Mouse (Mus musculus) right cerebral cortex, adult 2 months (tissue): ENCODE results near the gene Cilp.
"Not testable (repeated sequence)": the region's sequence is repeated elsewhere in the genome, so short reads cannot be mapped to it uniquely, and the experiment has no call there.

Source experiments
- DNase-seq, 2 experiments: peaks; one replicate each; pipeline ENCODE4 v3.0.0; 2021 to 2022; ENCODE audit warnings: low spot score in 2 of 2

Cilp gene

DNA sequence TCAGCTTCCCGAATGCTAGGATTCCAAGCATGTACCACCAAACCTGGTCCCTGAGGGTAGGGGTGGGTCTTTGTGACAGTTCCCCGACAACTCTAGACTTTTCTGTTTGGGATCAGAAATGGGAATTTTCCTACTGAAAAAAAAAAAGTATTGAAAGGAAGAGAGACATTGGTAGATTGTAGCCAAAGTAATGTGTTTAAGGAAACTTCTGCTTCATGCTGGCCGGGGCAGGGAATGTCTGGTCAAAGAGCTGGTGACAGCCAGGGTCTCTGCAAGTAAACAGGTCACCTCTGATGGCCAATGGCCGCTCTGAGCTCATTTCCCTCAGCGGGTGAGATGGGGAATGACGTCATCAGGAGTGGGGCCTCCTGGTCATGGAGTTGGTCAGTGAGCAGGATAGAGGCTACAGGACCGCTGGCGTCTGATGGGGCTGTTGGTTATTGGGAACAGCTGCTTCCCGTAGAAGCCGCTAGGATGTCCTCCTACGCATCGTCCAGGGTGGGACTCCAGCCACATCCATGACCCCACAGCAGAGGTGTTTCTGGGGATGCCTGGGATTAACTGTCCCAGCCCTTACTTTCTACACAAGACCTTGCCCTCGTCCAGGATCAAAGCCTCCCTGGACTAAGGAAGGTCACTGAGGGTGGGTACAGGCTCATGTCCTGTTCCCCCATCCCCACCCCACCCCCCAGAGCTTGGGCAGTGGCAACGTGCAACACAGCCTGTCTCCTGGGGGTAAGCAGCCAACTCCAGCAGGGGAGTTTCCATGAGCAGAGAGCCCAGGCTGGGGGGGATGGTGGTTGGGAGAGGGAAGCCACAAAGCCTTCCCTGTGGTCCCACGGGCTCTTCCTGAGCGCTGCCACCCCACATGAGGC lies 17.2 kb upstream of the Cilp start:
- DNase-seq, result no peak

DNA sequence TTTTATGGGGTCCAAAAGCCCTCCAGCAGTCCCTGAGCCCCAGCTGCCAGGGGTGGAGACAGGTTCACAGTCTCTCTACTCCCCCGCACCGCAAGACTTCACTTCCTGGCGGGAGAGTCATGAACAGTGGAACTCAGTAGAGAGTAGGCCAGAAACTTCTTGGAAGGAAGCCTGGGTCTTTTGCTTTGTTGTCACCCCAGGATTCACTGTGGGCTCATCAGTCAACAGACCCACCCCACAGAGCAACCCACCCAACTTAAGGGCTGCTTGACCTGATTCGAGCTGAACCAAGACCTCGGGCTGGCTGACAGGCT lies 16.6 kb upstream of the Cilp start:
- no peak for DNase-seq

DNA sequence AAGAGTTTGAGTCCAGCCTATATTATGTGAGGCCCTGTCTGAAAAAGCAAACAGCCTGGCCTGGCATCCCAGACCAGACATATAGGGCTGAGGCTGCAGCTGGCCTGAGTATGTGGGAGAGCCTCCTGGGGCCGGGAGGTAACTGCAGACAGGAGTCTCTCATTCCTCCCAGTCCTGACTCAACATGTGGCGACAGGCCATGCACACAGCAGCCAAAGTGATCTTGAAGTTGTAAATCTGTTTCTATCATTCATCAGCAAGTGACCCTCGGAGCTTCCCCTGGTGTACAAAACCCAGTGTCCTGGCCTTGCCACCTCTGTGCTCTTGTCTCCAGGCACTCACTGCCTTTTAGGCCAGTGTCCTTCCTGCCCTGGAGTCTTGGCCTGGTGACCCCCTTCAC lies 13.0 kb upstream of the Cilp start:
- no peak for DNase-seq

DNA sequence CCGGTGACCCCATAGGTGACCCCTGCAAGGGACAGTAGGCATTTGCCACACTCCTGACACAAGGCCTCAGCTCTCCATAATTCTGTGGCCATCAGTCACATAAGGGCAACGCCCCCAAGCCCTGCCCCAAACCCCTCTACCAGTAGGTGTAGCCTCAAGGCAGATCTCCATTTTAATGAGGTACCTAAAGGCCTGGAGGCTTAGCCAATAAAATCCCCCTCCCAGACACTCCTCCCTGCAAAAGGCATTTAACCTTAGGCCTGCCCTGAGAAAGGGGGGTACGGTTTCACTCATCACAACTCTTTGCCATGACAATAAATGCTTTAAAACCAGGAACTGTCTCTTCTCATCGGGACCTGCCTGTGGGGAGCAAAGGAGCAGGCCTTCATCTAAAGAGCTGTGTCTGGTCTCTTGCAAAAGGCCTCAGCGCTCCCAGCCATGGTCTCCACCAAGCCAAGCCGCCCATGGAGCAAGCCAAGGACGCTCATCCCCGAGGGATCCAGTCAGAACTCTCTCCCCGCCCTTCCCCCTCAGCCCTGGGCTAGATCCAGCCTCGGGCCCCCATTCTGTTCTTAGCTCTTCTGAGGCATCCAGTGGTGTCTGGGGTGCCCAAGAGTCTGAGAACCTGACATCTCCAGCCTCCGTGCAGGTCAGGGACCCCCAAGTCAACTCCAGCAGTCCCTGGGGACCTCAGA lies 8.9 kb upstream of the Cilp start:
- DNase-seq, result no peak

DNA sequence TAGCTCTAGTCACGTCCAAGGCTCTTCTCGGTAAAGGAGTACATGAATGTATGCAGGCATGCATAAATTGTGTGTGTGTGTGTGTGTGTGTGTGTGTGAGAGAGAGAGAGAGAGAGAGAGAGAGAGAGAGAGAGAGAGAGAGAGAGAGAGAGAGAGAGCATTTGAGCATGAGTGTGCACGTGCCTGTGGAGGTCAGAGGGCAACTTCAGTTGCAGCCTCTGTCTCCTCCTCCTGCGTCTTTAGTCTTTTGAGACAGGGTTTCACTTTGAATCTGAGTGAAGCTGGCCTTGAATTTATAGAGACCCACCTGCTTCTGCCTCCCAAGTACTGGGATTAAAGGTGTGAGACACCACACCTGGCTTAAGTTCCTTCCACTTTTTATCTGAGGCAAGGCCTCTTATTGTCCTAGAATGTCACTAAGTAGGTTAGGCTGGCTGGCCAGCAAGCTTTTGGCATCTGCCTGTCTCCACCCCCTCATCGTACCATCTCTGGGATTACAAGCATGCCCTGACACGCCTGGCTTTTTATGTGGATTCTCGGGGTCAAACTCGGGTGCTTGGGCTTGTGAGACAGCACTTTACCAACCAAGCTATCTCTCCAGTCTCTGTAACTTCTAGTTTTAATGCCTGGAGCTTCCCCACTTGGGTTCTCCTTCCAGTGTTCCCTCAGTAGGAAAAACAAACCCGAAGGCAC lies 7.6 kb upstream of the Cilp start:
- no peak for DNase-seq

DNA sequence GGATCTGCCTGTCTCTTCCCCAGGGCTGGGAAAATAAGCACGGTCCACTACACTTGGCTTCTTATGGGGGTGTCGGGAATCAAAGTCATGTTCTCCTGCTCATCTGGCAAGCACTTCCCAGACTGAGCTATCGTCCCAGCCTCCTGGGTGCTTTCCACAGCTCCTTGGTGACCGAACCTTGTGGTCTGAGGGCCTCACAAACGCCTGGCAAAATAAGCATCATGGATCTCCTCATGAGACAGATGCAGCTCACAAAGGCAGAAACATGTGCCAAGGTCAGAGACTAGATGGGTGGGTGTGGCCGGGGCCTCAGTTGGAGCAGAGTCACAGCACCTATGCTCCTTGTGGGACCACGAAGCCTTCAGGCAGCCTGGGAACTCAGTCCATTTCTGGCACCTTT lies 5.6 kb upstream of the Cilp start:
- no peak for DNase-seq

DNA sequence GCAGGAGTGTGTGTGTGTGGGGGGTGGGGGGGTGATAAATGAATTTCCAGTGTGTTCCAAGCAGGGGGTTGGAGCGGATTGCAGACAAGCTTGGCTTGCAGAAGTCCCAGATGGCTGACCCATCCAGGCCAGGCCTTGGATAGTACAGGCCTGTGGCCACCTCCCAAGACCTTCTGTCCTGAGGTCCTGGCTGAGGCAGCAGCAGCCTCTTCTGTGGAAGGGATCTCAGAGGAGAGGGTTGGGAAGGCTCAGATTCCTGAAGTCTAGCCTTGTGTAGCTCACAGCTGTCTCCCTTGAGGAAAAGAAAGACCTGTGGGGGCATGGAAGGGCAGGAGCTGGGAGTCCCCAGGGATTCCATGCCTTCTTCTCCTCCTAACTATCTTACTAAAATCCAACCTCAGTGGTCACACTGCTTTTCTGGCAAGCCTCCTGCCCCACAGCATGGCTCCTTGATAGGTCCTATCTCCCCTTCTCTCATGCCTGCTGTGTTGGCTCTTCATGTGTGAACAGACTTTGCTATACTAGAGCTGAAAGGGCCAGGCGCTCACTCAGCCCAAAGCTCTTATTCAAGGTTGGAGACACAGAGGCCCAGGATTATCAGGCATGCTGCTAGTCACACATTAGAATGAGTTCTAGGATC lies 3.3 kb upstream of the Cilp start:
- no peak for DNase-seq

DNA sequence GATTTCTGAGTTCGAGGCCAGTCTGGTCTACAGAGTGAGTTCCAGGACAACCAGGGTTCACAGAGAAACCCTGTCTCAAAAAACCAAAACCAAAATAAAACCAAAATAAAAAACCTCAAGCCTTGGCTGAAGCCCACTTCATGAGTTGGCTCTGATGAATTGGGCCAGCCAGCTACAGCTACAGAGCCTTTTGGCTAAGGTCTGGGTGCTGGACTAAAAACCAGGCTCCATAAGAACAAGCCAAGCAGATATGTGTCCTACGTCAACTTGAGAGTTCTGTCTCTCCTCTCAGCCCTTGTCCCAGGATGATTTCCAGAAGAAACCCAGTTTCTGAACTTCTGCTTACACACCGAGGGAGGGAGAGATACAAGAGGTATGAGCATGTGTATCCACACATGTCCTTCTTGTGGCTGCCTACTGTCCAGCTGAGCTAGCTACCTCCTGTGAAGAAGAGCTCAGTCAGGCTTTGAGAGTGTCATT lies 2.3 kb upstream of the Cilp start:
- DNase-seq, result no peak

DNA sequence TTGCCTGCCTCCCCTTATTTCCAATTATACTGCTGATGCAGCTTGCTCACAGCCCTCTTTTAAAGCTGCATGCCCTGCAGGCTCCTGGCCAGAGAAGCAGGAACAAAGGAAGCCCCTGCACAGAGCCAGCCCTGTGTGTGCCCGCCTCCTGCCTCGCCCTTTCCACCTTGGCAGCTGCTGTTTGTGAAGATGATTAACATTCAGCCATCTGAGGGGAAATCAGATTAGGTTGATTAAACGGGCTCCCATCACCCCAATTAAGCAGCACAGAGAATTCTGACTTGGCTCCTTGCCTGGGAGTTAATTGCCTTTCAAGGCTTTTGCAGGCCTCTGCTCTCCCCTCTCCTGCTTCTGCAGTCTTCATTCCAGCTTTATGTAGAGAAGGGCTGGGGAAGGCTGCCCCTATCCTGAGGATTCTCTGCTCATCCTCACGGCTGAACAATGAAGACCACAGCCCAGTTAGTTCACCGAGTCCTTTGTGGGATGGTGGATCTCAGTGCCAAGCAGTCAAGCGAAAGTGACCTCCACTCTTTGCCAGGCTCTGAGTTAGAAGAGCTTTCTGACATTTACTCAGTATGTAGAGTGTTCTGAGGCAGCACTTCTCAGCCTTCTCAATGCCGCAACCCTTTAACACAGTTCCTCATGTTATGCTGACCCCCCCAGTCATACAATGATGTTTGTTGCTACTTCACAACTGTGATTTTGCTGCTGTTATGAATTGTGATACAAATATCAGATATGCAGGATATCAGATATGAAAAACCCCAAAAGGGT lies 2.9 kb downstream of the Cilp start:
- DNase-seq, result peak; percentile 13 to 38

DNA sequence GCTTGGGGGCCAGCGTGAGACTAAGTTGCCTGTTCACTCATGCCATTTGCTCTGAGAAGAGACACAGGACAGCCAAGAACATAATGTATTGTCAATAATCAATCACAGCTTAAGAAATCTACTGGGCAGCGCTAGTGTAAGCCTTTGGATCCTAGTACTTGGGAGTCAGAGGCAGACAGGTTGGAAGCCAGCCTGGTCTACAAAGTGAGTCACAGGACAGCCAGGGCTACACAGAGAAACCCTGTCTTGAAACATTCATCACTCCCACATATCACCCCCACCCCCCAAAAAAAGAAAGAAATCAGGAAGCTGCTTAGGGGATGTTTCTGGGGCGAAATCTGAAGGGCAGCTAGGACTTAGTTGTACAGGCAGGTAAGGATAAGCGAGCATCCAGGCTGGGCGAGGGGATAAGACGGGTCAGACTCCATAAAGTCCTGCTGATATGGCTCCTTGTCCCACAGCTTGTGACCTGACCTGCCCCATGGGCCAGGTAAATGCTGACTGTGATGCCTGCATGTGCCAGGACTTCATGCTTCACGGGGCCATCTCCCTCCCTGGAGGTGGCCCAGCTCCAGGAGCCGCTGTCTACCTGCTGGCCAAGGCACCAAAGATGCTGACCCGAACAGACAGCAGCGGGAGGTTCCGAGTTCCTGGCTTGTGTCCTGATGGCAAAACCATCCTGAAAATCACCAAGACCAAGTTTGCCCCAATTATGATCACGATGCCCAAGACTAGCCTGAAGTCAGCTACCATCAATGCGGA lies 8.2 kb downstream of the Cilp start:
- no peak for DNase-seq

DNA sequence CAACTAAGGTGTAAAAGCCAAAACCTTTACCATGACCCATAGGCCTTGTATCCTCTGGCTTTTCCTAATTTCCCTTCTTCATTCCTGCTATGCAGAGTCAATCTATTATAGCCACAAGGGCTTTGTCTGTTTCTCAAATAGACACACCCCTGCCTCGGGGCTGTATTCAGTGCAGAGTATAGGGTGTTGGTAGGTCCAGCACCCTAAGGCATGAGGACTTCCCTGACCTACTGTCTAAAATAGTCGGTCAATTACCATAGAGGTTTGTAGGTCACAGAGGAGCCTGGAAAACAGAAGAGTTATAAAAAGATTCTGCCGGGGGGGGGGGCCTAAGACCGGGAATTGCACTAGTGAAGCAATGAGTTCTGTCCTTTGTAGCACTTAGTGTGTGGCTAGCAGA lies 8.9 kb downstream of the Cilp start:
- DNase-seq, result no peak

DNA sequence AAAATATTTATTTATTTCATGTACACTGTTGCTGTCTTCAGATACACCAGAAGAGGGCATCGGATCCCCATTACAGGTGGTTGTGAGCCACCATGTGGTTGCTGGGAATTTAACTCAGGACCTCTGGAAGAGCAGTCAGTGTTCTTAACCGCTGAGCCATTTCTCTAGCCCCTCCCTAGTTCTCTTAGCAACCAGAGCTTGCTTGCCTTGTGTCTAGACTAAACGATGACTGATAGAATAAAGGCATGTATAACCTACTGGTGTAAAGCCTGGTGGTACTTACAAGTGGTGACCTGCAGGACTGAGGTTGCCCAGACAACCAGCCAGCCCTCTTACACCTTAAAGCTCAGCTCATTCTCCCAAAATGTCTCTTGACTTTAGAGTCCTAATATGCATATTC lies 9.9 kb downstream of the Cilp start:
- DNase-seq, result not testable (repeated sequence)

DNA sequence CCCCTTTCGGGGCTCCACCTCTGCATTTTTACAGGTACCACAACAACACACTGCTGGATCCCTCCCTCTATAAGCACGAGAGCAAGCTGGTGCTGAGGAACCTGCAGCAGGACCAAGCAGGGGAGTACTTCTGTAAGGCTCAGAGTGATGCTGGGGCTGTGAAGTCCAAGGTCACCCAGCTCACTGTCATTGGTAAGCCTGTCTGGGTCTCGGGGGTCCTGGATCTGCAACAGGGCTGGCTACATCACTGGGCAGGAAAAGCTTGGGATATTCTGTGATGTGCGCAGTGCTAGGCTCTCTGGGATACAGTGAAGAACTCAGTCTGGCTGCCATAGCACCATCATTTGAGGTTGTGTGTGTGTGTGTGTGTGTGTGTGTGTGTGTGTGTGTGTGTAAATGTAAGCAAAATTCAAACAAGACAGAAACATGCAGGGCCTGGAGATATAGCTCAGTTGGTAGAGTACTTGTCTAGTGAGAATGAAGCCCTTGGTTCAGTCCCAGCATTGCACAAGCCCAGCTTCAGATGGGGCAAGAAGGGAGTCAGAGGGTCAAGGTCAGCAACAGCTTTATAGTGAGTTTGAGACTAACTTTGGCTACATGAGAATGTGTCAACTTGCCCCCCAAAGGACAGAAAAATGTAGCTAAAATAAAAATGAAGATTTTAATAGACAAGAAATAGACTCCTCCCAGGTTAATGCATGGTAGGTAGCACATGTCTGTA lies 11.0 kb downstream of the Cilp start:
- DNase-seq, result no peak

DNA sequence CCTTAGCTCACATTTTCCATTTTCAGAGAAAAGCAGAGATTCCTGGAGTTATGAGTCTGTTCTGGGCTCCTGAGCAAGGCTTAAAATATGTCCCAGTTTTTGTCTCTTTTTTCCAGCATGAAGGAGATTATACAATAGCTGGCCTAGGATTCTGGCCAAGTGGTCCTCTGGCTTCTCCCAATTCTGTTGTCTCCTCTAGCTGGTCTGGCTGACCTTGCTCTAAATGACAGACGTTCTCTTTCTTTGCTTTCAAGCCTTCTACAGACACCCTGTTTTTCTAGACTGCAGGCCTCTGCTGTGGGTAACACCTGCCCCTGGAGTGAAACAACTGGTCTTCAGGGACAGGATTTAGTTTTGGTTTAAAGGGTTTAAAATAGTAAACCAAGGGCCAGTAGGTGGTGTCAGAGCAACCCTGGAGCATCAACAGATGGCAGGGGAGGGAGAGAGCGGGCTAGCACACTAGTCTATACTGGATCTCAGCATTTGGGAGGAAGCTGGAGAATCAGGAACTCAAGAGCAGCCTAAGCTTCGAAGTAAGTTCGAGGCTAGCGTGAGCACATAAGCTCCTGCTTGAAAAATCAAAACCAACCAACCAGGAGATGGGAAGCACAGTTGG lies 16.7 kb downstream of the Cilp start:
- peak; percentile 6 to 17 for DNase-seq

DNA sequence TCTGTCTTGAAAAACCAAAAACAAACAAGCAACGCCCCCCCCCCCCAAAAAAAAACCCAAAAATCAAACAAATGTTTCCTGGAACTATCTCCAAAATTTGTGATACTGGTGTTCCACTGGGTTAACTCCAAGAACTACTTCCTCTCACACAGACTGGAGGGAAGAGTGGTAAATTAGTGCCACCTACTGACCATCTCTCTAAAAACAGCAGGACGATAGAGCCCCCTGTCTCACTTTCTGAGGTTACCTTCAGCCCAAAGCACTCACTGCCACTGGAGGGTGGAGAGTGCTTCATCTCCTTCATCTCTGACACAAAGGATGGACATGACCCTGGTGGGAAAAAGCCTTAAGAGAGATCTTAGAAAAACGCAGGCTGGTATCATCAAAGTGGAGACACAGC lies 18.3 kb downstream of the Cilp start:
- DNase-seq, result peak; percentile 16 to 42

DNA sequence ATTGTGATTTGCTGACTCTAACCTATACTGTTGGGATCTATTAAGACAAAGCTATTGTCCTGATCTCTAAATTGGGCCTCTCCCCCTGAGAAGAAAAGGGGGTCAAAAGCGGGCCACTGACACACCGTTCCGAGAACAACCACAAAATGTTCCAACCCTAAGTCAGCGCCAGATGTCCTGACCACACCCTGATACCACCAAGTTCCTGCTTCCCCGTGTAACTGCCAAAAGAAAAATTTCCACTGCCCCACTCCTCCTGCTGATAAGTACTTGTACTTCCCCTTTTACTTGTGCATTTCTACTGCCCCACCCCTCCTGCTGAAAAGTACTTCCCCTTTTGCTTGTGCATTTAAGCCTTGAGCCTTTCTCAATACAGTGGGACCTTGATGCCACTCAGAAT lies 23.3 kb downstream of the Cilp start:
- not testable (repeated sequence) for DNase-seq

DNA sequence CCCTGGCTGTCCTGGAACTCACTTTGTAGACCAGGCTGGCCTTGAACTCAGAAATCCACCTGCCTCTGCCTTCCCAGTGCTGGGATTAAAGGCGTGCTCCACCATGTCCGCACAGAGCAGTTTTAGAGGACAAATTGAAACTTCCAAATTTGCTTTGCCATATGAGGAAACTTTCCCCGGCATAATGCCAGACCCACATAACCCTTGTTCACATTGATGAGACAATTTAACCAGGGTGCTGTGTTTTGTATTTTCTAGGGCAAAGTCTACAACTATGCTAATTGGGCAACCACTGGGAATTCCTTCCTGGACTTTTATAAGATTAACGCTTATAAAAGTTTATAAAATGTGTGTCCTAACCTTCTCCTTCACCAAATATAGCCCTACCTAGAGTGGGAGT lies 25.0 kb downstream of the Cilp start:
- DNase-seq, result no peak

DNA sequence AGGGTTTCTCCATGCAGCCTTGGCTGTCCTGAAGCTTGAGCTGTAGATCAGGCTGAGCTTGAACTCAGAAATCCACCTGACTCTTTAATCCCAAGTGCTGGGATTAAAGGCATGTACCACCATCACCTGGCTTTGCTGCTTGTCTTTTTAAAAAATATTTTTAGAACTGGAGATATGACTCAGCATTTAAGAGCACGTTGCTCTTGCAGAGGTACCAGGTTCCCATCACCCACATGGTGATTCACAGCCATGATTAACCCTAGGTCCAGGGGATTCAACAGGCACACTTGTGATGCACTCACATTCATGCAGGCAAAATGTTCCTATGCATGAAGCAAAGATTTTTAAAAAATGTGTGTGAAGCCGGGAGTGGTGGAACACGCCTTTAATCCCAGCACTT lies 27.4 kb downstream of the Cilp start:
- DNase-seq, result no peak

DNA sequence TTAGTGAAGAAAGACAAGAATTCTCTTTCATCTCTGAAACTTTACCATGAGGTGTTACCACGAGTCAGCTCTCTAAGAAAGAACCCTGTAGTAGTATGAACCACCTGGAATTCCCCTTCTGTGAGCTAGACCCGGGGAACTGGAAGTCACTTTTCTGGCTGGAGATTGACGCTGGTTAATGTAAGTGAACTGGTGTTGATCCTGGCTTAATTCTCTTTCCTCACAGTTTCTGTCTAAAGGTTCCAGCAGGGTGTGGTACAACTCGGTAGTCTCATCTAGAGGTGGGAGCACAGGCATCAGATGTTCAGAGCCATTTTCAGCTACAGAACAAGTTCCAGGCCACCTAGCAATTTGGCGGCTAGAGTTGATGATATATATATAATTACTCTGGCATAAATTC lies 28.1 kb downstream of the Cilp start:
- no peak for DNase-seq

DNA sequence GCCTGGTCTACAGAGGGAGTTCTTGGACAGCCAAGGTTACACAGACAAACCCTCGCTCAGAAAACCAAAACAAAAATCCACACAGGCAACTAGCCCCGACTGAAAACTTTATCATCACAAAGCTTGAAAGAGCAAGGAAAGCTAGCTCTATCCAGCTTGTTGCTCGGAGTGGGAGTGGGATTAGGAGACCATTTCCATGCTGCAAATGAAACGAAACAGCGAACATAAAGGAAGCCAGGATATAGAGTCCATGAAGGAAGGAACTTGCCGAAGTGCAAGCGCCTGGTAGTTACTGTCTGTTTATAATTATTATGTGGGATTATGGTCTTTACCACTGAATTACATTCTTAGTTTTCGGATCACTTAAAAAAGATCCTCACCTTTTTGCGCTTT lies 28.6 kb downstream of the Cilp start:
- no peak for DNase-seq
